Mouse (Mus musculus) regulatory T cell (primary cell): ENCODE measurements around the gene Olfr450.

ENCODE experiments used
- in situ Hi-C: fragments of 300-600 bp; cut with MboI, MseI; formaldehyde crosslinking; loops from one replicate; pipeline ENCODE4 v1.15.1; 2025; ENCODE audit warnings: high pct_unique_total_duplicates

Gene Olfr450

DNA sequence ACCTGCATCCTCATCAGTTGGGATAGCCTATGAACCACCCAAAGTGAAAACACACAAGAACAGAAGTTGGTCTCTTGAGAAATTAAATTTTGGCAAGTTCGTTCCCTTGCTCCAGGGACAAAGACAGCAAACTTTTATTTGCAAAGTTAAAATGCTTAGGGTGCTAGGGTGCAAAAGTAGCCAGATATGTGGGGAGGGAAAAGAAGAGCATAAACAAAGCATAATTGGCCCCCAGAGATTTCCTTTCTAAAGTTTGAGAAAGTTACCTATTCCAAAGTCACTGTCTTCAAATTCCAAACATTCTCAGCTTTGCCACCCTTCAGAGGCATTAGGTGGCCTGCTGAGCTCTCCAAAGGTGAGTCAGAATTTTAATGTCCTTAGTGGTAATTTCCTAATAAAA lies at the start of gene Olfr450:
Gene Olfr450 (plus strand): TSS at position 301 of the 400 bp plus-strand sequence.
- in situ Hi-C loops, result no loop called here

DNA sequence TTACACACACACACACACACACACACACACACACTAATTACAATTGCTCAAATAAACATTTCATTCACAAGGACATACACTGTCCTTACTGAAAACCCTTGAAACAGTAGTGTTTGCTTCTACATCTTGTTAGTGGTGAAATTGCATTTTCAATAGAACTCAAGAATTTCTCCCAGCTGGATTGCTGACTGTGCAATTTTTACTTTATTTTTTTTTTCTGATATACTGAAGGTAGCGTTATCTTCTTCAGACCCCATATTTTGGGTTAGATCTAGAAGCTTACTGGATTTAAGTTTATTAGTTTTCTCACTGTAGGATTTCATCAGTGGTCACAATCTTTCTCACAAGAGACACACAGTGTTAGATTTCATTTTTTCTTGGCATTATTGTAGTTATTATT lies 34.7 kb upstream of the Olfr450 start:
- in situ Hi-C loops, result no loop called here

GRCm38 (mm10) chr6:42784793-42785192 lies 26.9 kb upstream of the Olfr450 start, which contains the start of gene Olfr452:
TSS of gene Olfr452 (plus strand) at chr6:42785093.
- in situ Hi-C loops, result no loop called here

DNA sequence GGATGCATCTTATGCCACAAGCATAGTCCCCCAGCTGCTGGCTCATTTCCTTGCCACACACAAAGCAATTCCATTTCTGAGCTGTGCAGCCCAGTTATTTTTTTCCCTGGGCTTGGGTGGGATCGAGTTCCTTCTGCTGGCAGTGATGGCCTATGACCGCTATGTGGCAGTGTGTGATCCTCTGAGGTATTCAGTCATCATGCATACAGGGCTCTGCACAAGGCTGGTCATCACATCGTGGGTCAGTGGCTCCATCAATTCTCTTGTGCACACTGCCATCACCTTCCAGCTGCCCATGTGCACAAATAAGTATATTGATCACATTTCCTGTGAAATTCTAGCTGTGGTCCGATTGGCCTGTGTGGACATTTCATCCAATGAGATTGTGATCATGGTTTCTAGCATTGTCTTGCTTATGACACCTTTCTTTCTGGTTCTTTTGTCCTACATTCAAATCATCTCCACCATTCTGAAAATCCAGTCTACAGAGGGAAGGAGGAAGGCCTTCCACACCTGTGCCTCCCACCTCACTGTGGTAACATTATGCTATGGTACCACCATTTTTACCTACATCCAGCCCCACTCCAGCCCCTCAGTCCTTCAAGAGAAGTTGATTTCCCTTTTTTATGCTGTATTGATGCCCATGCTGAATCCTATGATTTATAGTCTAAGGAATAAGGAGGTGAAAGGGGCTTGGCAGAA lies 21.3 kb upstream of the Olfr450 start:
- in situ Hi-C loops, result no loop called here

GRCm38 (mm10) chr6:42790949-42791556 lies 20.7 kb upstream of the Olfr450 start:
- in situ Hi-C loops, result no loop called here

DNA sequence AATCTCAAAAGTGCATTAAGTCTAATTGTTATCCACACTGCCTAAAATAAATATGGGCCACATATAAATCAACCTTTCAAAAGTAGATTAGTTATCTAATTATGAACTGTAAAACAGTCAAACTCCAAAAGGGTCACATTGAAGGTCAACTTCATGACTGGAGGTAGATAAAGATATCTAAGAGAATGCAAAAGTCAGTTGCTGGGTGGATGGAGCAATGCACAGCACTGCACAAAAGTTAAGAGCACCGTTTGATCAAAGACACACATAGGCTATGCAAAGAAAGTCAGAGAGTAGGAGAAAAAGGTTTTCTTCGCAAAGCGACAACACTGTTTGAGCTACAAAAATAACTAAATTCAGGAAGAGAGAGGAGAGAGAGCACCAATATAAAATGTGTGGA lies 16.8 kb upstream of the Olfr450 start:
- in situ Hi-C loops, result no loop called here

- in situ Hi-C loops, result no loop called here
Measured at GRCm38 (mm10) chr6:42834084-42834483, 22.3 kb downstream of the Olfr450 start, which contains the start of gene Olfr449. TSS of gene Olfr449 (plus strand) at chr6:42834384.

DNA sequence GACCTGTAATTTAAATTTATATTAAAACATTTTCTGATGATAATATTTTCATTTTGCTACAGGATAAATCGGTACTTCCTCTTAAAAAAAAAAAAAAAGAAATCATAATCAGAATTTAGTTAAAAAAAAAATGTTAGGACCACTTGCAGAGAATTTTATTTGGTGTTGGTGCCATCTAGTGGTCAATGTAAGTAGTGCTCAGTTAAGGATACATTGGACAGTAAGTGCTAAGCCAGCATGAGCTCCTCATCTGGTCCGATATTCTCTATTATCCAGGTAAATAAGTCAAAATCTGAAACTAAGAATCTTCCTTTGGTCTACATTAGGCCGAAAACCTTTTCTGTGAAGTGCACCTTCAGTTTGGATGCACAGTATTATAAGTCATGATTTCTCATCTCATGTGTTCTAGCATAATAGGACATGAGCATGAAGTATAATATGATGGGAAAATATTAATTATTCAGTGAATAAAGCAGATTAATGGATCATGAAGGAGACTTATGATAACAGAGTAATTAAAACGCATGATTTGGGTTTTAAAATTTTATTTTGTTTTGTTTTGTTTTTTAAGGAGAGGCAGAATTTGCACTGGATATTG lies 48.6 kb downstream of the Olfr450 start:
- in situ Hi-C loops, result no loop called here
